Mouse (Mus musculus) CD4-positive helper T cell, adult 2 months (primary cell): ENCODE data around the gene Retreg1.

Experiments
- DNase-seq: peaks from one replicate; pipeline ENCODE4 v3.0.0-alpha.2; 2012; ENCODE audit warnings: low read depth, missing footprints, low spot score

The Retreg1 gene

DNA sequence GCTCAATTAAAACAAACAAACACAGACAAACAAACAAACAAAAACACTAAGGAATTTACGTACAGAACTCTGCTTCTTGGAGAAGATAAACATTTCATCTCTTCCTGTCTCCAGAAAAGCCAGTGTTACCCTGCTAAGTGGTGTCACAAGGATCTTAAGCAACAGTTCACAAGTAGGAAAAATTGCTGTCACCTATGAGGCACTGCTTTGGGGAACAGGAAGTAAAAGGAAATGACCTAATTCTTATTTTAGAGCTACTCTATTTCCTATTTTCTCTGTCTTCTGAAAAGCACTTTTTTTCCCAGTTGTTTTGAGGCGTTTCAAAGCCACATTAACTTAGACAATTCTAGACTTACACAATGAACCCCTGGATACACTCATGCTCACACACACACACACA is 12.6 kb upstream of the Retreg1 start:
- peak; percentile 26 for DNase-seq

DNA sequence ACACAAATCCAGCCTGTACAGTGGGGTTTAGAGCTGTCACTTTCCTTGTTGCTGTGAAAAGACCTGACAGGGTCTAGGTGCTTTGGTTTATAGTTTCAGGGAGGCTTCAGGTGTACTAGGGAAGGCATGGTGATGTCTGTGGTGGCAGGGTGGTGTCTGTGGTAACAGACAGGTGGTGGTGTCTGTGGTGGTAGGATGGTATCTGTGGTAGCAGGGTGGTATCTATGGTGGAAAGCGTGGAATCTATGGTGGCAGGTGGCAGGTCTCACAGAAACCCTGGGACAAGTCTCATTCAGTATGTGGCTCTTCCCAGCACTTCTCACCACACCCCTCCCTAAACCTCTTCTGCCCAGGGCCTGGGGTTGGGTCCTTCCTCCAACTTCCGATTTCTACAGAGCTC is 8.7 kb upstream of the Retreg1 start:
- no peak for DNase-seq

DNA sequence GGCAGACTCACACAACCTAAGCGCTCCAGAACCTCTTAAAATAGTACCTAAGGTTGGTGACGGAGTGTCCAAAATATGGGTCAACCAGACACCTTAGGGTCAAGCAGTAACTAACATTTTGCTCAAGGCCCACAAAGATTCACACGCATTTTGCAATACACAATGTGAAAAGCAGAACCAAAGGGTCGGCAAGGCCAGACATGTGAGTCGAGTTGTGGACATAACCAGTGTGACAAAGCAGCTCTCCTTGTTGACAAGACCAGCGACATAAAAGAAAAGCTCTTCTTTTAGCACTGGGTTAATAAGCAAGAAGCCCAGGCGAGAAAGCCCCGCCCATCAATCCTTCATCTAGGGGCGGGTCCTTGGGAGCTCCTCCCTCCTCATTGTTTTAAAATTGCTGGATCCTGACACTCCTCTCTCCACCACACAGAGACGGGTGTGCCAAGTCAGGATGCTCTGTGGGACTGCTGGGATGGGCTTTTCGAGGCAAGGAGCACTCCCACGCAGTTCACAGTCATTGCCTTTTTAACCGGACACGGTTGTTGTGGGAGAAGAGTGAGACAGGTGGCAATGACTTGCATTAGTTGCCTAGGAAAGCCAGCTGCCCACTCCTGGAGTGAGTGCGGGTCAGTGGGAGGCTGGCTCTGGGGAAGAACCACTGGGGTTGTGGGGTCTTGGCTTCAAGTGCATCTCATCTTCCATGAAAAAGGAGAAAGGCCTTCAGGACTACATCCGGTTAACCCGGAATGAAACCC is 7.9 kb upstream of the Retreg1 start:
- no peak for DNase-seq

DNA sequence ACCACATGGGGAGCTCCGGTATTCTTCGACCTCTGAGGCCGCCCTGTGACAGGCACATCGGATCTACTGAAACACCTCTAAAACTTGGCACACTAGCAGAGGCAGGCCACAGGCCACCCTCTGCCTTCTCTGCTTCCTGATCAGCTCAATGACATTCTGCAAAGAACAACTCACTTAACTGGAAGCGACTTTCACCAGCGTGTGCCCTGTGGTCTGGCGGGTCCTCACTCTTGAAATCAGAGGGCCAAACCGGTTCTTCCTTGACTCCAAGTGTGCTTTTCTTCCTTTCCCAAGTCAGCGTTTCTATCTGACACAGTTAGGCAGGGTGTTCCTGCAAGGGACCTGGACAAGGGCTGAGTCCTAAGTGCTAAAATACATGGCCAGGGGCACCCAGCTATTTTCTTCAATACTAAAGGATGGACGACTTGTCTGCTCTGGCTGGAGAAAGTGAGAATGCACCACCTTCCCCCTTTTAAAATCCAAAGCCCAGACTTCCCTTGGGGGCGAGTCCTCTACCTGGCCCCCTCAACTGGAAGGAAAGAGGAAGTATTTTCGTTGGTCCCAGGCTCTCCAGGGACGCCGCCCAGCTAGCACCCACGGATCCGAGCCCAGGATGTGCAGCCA is 406 bp upstream of the Retreg1 start:
- DNase-seq: peak; percentile 26

DNA sequence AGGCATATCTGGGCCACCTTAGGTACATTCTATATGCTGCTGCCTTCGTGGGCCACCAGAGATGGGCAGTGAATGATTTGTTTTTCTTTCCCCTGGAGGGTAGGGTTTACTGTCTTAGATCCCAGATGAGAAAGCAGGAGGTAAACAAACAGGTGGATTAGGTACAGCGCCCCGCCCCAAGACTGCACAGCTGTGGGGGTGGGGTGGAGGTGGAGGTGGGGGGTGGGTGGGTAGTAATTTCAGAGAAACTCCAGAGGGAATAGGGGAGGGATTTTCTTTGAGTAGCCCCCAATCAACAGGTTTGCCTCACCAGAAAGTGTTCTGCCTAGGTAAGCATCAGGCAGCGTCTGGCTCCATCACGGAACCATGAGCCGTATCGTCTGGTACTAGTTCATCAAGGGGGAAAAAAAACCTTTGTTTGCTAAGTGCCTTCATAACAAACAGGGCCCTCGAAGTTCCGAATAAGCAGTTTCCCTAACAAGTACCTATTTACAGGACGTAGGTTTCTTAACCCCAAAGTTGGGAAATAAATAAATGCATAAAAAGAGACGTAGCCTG is 1.1 kb downstream of the Retreg1 start:
- DNase-seq: peak; percentile 28

DNA sequence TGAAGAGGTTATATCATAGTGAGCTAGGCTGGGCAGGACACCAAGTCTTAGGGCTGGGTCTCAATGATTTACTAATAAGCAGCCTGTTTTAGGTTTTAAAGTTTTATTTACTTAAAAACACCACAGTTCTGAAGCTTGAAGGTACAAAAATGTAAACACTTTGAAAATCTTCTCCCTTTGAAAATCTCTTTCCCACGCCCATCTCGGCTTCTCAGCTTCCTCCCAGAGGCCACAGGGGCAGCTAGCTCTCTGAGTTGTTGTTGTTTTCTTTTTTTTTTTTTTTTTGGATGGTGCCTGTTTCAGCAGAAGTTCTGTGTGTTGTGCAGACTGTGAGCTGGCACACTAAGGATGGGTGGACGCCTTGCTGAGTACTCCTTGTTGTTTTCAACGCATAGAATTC is 1.8 kb downstream of the Retreg1 start:
- peak; percentile 60 for DNase-seq

DNA sequence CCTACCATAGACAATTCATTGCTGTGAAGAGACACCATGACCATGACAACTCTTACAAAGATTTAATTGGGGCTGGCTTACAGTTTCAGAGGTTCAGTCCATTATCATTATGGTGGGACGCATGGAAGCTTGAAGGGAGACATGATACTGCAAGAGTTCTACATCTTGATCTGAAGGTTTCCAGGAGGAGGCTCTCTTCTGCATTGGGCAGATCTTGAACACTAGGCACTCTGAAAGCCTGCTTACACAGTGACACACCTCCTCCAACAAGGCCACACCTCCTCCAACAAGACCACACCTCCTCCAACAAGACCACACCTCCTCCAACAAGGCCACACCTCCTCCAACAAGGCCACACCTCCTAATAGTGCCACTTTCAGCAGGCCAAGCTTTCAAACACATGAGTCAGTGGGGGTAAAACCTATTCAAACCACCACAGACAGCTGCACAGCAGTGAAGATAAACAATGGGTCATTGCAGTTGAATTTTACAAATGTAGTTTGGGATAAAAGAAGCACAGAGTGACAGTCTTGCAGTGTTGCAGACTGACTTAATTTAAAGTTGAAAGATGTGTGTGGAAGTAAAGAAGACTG is 4.7 kb downstream of the Retreg1 start:
- no peak for DNase-seq

DNA sequence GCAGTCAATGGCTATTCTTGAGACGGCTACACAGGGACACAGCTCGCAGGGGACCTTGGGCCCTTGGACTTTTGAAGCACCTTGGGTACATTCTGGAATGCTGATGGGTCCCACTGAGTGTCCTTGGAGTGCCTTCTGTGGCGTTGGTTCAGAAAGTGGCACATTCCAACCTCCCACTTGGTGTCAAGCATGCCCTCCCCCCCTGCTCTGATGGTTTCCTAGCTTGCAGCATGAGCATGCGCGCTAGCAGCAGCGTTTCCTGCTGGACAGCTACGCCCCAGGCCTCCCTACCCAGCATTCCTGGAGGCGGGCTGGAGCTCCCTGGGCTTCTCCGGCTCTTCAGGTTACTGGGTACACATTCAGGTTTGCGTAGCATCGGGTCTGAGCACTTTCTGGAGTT is 7.6 kb downstream of the Retreg1 start:
- no peak for DNase-seq

DNA sequence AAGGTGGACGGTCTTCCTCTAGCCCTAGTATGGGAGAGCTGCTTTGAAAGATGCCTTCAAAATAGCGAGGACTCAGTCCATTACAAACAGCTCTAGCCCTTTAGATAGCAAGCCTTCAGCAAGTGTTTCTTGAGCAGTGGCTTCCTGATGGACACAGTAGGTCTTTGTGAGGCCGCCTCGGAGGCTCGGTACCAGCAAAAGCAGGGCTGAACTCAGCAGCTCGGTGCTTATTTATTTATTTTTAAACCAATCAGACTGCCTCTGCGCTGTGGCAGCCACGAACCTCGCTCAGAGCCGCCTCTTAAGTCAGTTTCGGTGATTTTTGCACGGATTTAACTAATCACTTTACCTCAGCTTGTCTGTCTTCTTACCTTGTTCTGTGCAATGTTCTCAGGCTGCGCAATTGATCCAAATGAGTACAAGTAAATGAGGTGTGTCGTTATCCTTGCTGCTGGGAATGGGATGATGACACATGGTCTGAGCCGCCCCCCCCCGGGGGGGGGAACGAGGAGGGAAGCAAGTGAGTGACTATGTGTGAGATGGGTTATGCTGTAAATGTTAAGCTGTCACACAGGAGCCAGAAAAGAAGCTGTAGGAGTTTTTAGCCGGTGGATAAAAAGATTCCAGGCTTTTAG is 11.4 kb downstream of the Retreg1 start:
- DNase-seq: no peak

DNA sequence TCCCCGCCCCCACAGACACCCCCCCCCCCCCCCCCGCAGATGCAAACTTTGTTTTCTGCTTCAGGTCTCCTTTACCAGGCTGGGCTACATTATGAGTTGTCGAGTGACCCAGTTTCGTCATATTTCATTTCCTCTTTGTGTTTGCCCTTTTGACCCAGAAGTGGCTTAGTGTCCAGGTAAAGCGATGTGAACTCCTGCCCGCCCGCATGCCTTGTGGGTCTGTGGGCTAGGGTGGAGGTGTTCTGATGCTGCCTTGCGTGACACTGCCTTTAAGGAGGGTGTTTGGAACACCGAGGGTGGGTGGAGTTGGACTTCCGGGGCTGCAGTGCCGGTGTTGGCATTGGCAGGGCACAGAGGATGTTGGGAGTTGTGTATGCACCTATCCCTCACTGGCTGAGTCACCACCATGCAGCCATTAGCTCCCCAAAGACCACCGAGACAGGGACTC is 15.7 kb downstream of the Retreg1 start:
- peak; percentile 15 for DNase-seq

DNA sequence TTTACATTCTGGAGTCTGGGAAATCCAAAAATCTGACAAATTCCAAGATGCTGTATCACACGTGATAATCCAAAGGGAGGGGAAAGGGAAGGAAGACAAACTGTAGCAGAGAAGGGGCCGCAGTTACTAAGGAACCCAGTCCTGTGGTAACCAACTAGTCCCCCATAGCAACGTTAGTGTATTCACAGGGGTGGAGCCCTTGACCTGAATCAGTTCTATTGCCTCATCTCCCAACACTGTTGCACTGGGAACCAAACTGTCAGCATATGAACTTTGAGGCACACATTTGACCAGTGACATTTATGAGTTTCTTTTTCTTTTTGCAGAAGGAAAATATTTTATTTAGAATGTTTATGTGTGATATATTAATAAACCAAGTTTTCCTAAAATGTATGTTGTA is 16.5 kb downstream of the Retreg1 start:
- no peak for DNase-seq

DNA sequence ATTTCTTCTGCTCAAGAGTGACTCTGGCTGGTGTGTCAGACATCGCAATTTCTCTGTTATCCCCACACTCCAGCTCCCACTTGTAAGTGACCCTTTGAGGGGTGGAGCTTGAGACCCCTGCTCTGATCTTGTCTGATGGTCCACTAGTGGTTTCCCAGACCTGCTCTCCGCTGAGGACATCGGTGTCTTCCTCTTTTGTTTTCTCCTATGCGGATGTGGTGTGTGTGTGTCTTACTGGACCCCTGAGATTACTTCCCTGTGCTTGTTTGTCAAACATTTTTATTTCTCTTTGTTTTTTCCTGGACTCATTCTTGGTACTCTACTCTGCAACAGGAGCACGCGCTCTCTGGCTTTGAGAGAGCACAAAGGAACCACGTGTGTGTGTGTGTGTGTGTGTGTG is 18.9 kb downstream of the Retreg1 start:
- no peak for DNase-seq

DNA sequence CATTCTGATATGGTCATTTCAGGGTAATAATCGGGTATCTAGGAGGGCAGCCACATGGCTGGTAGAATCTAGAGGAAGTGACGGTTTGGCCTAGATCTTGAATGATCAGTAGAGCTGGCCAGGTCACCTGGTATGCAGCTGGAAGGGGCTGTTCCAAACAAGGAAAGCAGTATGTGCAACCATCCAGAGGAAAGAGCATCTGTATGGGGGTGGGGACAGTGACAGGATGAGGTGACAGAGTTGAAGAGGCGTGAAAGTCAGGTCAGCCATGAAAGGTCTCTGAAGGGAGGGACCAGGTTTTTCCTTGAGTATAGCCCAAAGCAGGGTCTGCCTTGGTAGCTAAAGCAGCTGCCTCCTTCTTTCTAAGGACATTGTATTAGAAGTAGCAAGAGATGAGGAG is 22.6 kb downstream of the Retreg1 start:
- DNase-seq: no peak

DNA sequence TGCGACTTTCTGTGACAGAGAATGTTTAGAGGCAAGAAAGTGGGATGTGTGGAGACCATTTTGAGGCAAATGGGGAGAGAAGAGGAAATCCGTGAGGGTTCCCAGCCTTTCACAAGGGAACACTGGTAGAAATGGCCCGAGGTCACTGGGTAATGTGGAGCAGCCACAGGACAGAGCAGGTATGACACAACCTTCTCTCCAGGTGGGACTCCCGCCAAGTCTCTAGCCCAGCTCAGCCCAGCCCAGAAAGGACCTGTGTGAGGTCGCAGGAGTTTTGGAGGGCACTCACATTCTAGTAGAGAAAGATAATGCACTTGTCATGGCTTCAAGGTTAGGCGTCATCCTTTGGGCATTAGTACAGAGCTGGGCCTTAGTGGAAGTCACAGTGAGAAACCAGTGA is 23.1 kb downstream of the Retreg1 start:
- DNase-seq: no peak

DNA sequence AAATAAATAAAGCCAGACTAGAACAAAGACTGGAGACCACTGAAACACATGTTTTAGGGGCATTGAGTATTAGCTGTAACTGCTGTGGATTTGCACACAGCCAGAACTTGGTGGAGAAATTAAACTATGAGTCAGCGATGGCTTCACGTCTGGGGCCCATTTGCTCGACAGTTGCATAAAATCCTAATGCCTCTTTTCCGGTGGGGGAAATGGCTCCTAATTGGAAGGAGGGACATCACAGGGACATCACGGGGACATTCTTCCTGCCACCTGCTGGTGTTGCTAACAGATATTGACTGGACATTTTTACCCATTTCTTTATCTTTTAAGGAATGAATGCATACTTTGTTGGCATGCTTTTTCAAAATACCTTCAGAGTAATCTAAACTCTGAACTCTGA is 26.1 kb downstream of the Retreg1 start:
- DNase-seq: no peak

DNA sequence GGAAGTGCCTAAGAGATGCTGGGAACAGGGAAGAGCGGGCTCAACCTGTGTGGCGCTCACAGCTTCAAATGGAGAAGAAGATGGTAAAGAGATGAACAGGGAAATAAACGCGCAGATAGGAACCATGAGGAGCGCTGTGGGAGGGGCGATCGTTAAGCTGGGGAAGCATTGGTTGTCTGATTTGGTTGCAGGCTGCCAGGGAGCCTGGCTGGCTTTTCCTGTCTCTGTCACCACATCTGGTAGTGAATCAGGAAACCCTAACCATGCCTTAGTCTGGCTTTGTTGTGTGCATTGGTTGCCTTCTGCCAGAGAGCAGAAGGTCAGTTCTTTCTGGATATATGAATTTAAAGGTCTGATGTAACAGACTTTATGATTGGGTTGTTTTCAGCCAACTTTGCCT is 28.5 kb downstream of the Retreg1 start:
- DNase-seq: no peak

DNA sequence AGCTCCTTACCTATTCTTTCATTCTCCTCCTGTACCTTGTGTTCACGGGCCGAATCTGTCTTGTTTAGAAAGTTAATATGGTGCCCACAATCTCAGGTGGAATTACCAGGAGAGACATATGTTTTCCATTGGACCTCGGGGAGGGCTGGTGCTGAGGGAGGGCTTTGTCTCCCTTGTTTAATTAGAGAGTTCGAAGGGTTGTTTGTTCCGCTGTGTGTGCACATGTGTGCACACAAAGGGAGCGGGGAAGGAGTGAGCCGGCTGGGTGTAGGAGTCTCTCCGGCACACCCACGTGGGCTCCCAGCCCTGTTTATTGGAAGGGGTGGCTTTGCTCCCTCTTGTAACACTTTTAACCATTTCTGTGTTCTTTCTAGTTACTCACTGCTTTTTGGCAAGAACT is 29.1 kb downstream of the Retreg1 start:
- DNase-seq: no peak

DNA sequence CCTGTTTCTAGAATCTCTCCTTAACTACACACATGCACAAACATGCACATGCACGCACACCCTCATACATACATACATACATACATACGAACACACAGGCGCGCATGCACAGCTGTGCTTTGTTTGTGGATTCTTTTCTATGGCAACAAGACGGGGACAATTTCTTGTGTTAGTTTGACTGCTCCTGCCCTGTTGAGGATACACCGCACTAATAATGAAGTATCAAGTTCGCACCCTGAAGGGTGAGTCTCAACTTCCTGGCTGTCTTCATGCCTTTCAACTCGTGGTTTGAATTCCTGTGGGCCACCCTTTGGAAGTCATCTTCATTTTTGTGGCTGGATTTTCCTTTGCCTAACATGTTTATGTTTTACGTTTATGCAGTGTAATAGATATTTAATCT is 29.7 kb downstream of the Retreg1 start:
- DNase-seq: no peak

DNA sequence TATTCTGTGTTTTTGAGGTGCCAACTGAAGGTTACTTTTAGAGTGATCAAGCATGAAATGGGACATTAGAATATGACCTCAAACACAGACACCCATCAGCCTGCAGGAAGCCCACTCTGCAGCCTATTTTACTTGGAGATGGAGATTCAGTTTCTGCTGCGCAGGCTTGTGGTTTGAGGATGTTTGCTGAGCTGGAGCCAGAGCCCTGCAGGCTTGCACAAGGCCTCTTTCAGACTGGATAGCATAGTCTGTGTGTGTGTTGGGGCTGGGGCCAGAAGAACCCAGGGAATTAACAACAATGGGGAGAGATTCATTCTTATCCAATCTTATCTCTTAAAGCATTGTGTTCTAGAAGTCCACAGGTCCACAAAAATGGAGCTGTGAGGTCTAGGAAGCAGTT is 30.6 kb downstream of the Retreg1 start:
- no peak for DNase-seq

DNA sequence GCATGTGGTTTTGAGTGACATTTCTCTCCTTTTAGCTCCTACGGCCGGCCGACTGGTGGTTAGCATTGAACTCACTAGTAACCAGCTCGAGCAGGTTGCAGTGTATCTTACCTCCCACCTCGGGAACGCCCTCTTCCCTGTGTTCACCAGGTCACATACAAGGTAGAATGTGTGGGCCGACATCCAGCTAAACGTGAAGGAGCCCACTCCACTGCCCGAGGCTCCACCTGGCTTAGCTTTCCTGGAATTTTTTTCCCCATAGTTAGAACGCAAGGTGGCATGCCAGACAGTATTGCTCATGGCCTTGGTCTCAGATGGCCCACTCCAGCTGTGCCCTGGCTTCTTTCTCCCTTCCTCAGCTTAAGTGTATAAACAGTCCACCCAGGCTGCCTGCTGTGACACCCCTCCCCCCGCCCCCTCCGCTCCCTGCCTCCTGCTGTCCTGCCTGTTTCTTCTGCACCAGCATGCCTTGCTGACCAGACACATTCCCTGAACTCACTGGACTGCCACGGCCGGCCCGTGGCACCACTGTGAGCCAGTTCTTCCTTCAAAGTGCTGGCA is 33.7 kb downstream of the Retreg1 start:
- no peak for DNase-seq

DNA sequence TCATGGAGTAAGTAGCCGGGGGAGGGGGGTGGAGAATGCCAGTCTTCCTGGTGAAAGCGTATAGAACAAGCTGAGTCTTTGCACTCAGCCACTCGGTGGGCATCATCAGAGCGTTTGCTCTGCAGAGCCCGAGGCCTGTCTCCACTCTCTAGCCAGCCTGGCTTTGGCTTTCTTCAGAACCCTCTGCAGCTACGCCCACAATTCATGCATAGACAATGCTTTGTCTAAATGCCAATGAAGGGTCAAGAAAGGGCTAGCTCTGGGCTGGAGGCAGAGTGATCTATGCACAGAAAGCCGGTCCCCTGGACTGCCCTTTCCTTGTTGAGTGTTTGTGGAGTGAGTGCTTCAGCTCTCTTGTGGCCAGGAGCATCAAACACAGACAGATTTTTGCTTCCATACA is 34.8 kb downstream of the Retreg1 start:
- DNase-seq: no peak

DNA sequence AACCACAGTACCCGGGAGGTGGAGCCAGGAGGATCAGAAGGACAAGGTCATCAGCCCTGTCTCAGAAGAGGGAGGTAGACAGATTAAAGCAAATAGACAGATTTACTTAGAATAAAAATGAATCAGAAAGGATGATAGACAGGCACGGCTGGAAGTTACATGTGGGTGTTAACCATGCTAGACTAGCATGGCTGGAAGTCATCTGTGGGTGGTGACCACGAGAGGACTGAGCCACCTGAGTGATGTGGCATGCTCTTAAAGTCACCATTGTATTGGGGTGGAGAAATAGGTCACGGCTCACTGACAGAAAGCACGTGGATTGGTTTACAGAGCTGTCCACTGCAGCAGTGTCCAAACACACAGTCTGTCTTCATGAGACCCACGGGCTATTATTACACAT is 36.2 kb downstream of the Retreg1 start:
- DNase-seq: no peak
